In the genomic region with DNA sequence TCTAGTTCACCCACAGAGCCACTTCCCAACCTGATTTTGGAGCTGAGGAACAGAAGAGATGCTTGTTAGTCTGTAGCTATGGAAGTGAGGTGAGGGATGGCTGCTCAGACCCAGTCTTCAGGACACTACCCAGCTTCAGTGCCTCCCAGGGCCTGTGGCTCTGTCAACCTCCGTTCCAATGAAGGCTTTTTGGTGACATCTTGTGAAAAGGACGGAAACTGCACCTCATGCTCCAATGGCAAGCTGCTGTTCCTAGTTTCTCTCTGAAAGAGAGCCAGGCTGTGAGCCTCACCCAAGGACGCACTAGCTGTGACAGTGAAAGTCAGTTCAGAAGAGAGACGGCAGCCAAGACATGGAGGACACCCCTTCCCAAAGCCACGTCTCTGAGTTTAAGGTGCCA, we compare ENCODE assay signal across 9 mouse cellular contexts. TPM values are rescaled to one million over a fixed set of nuclear protein-coding genes. Genes with fewer than 3 reads are reported as not detected.
DNase-seq lines count a peak whose midpoint lies in the region; ATAC-seq and TF ChIP-seq lines count a peak whose summit lies in the region.
"Had no signal": no experiment of that assay in that cellular context is flagged by ENCODE, and none has a peak within 500 bp of the region (broad histone marks: within the 10 kb centered on the region; RNA-seq: fewer than 3 reads in every experiment).

No protein-coding gene starts in this region.

- 39% methylated on average over 5 of the region's 5 CpGs for WGBS in heart, postnatal 0 days
- 44% methylated on average over 5 of the region's 5 CpGs for WGBS in heart, embryonic 12.5 days
- WGBS in forebrain, embryonic 12.5 days, result 52% methylated on average over 5 of the region's 5 CpGs
- WGBS in forebrain, embryonic 15.5 days, result 49% methylated on average over 5 of the region's 5 CpGs

- TF ChIP-seq EP300 in heart, postnatal 0 days (IDR thresholded peaks at IDR 0.05; ENCODE audit: low read depth), result no peak

- TF ChIP-seq CTCF in heart, postnatal 0 days (IDR thresholded peaks at IDR 0.05; ENCODE audit: low read depth), result peak; percentile 69

- H3K9me3 ChIP-seq in heart, postnatal 0 days (replicated peaks; ENCODE audit: control insufficient read depth, low read length), result no peaks in the 10 kb centered on the region
- H3K9me3 ChIP-seq in heart, embryonic 12.5 days (replicated peaks), result no peaks in the 10 kb centered on the region
- H3K9me3 ChIP-seq in forebrain, embryonic 12.5 days, result no peaks in the 10 kb centered on the region
- no peaks in the 10 kb centered on the region for H3K9me3 ChIP-seq in forebrain, embryonic 15.5 days
- H3K9me3 ChIP-seq: stomach, embryonic 15.5 days had no signal

- H3K27ac ChIP-seq in heart, postnatal 0 days (ENCODE audit: low read depth), result no peak overlapping the region
- H3K27ac ChIP-seq in heart, embryonic 12.5 days (ENCODE audit: poor library complexity, severe bottlenecking), result no peak overlapping the region
- H3K27ac ChIP-seq in forebrain, embryonic 12.5 days, result no peak overlapping the region
- H3K27ac ChIP-seq in forebrain, embryonic 15.5 days (replicated peaks), result no peak overlapping the region
- H3K27ac ChIP-seq: stomach, embryonic 15.5 days had no signal

- ATAC-seq in heart, postnatal 0 days (ENCODE audit: insufficient read depth, low read depth), result 0 out of 2 replicates have a peak, but pooled peaks have one; percentile 49
- no peak for ATAC-seq in heart, embryonic 12.5 days (ENCODE audit: insufficient number of reproducible peaks, low FRiP score)
- no peak for ATAC-seq in forebrain, embryonic 12.5 days (ENCODE audit: low FRiP score)
- ATAC-seq in forebrain, embryonic 15.5 days (replicated peaks), result no peak

- peak; percentile 42 for DNase-seq in heart, postnatal 0 days (ENCODE audit: low spot score)
- DNase-seq in ovary, postnatal 36 days (ENCODE audit: low spot score), result peak; percentile 22
- no peak for DNase-seq in ovary, adult 18-20 months (ENCODE audit: low spot score)
- peak; percentile 48 to 49 for DNase-seq in cerebellum, postnatal 36 days
- peak; percentile 46 for DNase-seq in right cerebral cortex, postnatal 14 days

- H3K36me3 ChIP-seq in heart, postnatal 0 days (replicated peaks; ENCODE audit: control insufficient read depth, insufficient read depth, low read length), result peaks cover 19% of the 10 kb centered on the region
- peaks cover 19% of the 10 kb centered on the region for H3K36me3 ChIP-seq in heart, embryonic 12.5 days
- H3K36me3 ChIP-seq in forebrain, embryonic 12.5 days (replicated peaks), result peaks cover 21% of the 10 kb centered on the region
- peaks cover 25% of the 10 kb centered on the region for H3K36me3 ChIP-seq in forebrain, embryonic 15.5 days

- no peak overlapping the region for H3K9ac ChIP-seq in heart, postnatal 0 days (replicated peaks; ENCODE audit: low read depth, low read length)
- no peak overlapping the region for H3K9ac ChIP-seq in heart, embryonic 12.5 days
- H3K9ac ChIP-seq in forebrain, embryonic 12.5 days, result no peak overlapping the region
- no peak overlapping the region for H3K9ac ChIP-seq in forebrain, embryonic 15.5 days (replicated peaks)
- H3K9ac ChIP-seq: stomach, embryonic 15.5 days had no signal

- no peak overlapping the region for H3K4me2 ChIP-seq in heart, postnatal 0 days (ENCODE audit: low read depth, low read length)
- no peak overlapping the region for H3K4me2 ChIP-seq in heart, embryonic 12.5 days
- H3K4me2 ChIP-seq in forebrain, embryonic 12.5 days, result no peak overlapping the region
- no peak overlapping the region for H3K4me2 ChIP-seq in forebrain, embryonic 15.5 days (replicated peaks)
- H3K4me2 ChIP-seq: stomach, embryonic 15.5 days had no signal

- no peaks in the 10 kb centered on the region for H3K27me3 ChIP-seq in heart, postnatal 0 days (ENCODE audit: control insufficient read depth, insufficient read depth, low read length)
- H3K27me3 ChIP-seq in heart, embryonic 12.5 days (replicated peaks), result 0 out of 2 replicates have a peak, but pooled peaks cover 3% of the 10 kb centered on the region
- peaks cover 6% of the 10 kb centered on the region; the same call in 1 of the 2 replicates for H3K27me3 ChIP-seq in forebrain, embryonic 12.5 days
- no peaks in the 10 kb centered on the region for H3K27me3 ChIP-seq in forebrain, embryonic 15.5 days
- H3K27me3 ChIP-seq: stomach, embryonic 15.5 days had no signal

- H3K4me1 ChIP-seq in heart, postnatal 0 days (ENCODE audit: control insufficient read depth, insufficient read depth), result no peaks in the 10 kb centered on the region
- H3K4me1 ChIP-seq in heart, embryonic 12.5 days (replicated peaks), result no peaks in the 10 kb centered on the region
- no peaks in the 10 kb centered on the region for H3K4me1 ChIP-seq in forebrain, embryonic 12.5 days
- H3K4me1 ChIP-seq in forebrain, embryonic 15.5 days, result no peaks in the 10 kb centered on the region
- H3K4me1 ChIP-seq: stomach, embryonic 15.5 days had no signal

- H3K4me3 ChIP-seq in heart, postnatal 0 days (ENCODE audit: low read depth, low read length), result no peak overlapping the region
- H3K4me3 ChIP-seq in heart, embryonic 12.5 days, result no peak overlapping the region
- H3K4me3 ChIP-seq in forebrain, embryonic 12.5 days (replicated peaks), result no peak overlapping the region
- H3K4me3 ChIP-seq in forebrain, embryonic 15.5 days, result no peak overlapping the region
- H3K4me3 ChIP-seq: stomach, embryonic 15.5 days had no signal

RNA-seq across cellular contexts. Expression of gene 3110082I17Rik, which starts 7.7 kb away (rescaled TPM):
- total RNA-seq in heart, postnatal 0 days (2014; rRNA removed; ENCODE audit: low replicate concordance), result 5.0 and 5.9 TPM in 2 replicates
- polyA plus RNA-seq in heart, postnatal 0 days (2015; fragmentation: Nextera tagmentation; extraction: Ambion mirVana), result 9.5 and 10.6 TPM in 2 replicates
- 21.3 and 21.6 TPM in 2 replicates for polyA plus RNA-seq in heart, embryonic 12.5 days (2016; fragmentation: Nextera tagmentation; extraction: Ambion mirVana)
- 28.3 and 30.6 TPM in 2 replicates for polyA plus RNA-seq in forebrain, embryonic 12.5 days (2016; fragmentation: Nextera tagmentation; extraction: Ambion mirVana)
- 20.4 and 21.0 TPM in 2 replicates for polyA plus RNA-seq in forebrain, embryonic 15.5 days (2015; fragmentation: Nextera tagmentation; extraction: Ambion mirVana)

RNA-seq across cellular contexts. Expression of gene Zfand2a, which starts 16.4 kb away (rescaled TPM):
- 16.6 and 18.0 TPM in 2 replicates for total RNA-seq in heart, postnatal 0 days (2014; rRNA removed; ENCODE audit: low replicate concordance)
- 5.6 and 6.3 TPM in 2 replicates for polyA plus RNA-seq in heart, postnatal 0 days (2015; fragmentation: Nextera tagmentation; extraction: Ambion mirVana)
- polyA plus RNA-seq in heart, embryonic 12.5 days (2016; fragmentation: Nextera tagmentation; extraction: Ambion mirVana), result 11.2 and 12.7 TPM in 2 replicates
- polyA plus RNA-seq in forebrain, embryonic 12.5 days (2016; fragmentation: Nextera tagmentation; extraction: Ambion mirVana), result 10.4 and 12.9 TPM in 2 replicates
- 14.2 and 17.5 TPM in 2 replicates for polyA plus RNA-seq in forebrain, embryonic 15.5 days (2015; fragmentation: Nextera tagmentation; extraction: Ambion mirVana)

RNA-seq across cellular contexts. Expression of gene Gper1, which starts 45.0 kb away (rescaled TPM):
- 1.3 and 4.5 TPM in 2 replicates for total RNA-seq in heart, postnatal 0 days (2014; rRNA removed; ENCODE audit: low replicate concordance)
- polyA plus RNA-seq in heart, postnatal 0 days (2015; fragmentation: Nextera tagmentation; extraction: Ambion mirVana), result 1.0 and 2.0 TPM in 2 replicates
- 0.79 and 0.96 TPM in 2 replicates for polyA plus RNA-seq in heart, embryonic 12.5 days (2016; fragmentation: Nextera tagmentation; extraction: Ambion mirVana)
- polyA plus RNA-seq in forebrain, embryonic 12.5 days (2016; fragmentation: Nextera tagmentation; extraction: Ambion mirVana), result 4.1 and 5.2 TPM in 2 replicates
- polyA plus RNA-seq in forebrain, embryonic 15.5 days (2015; fragmentation: Nextera tagmentation; extraction: Ambion mirVana), result 7.3 and 8.2 TPM in 2 replicates
